Mouse (Mus musculus) naive thymus-derived CD4-positive, alpha-beta T cell, adult 2 months (primary cell): ENCODE results near the gene Clk4.

Source experiments
- DNase-seq: peaks from one replicate; pipeline ENCODE4 v3.0.0-alpha.2; 2011; ENCODE audit warnings: low read depth

The Clk4 gene

GRCm38 (mm10) chr11:51261680-51262219, at the start of gene Clk4:
TSS of gene Clk4 (plus strand) at chr11:51261730.
- no peak for DNase-seq

- DNase-seq: no peak
Observed at GRCm38 (mm10) chr11:51214021-51214420, 47.5 kb upstream of the Clk4 start.

GRCm38 (mm10) chr11:51219396-51219980, 42.0 kb upstream of the Clk4 start:
- no peak for DNase-seq

GRCm38 (mm10) chr11:51220308-51220707, 41.2 kb upstream of the Clk4 start, which contains the start of gene Gm12569:
TSS of gene Gm12569 (plus strand) at chr11:51220473.
- no peak for DNase-seq

GRCm38 (mm10) chr11:51227104-51227503, 34.4 kb upstream of the Clk4 start:
- no peak for DNase-seq

- DNase-seq: no peak
Observed at GRCm38 (mm10) chr11:51234626-51235025, 26.9 kb upstream of the Clk4 start.

- DNase-seq: peak; percentile 24
Observed at GRCm38 (mm10) chr11:51242897-51243296, 18.6 kb upstream of the Clk4 start.

- DNase-seq: no peak
Observed at GRCm38 (mm10) chr11:51257006-51257405, 4.5 kb upstream of the Clk4 start.

GRCm38 (mm10) chr11:51262342-51263285, 1.1 kb downstream of the Clk4 start, which contains the start of gene BC049762:
TSS of gene BC049762 (minus strand) at chr11:51263046.
- DNase-seq: peak; percentile 100

- no peak for DNase-seq
Observed at GRCm38 (mm10) chr11:51263286-51263831, 1.8 kb downstream of the Clk4 start.

- DNase-seq: peak; percentile 61
Observed at GRCm38 (mm10) chr11:51264352-51264751, 2.8 kb downstream of the Clk4 start.

- peak; percentile 36 for DNase-seq
Observed at GRCm38 (mm10) chr11:51265326-51265725, 3.8 kb downstream of the Clk4 start.

GRCm38 (mm10) chr11:51274418-51274817, 12.9 kb downstream of the Clk4 start:
- DNase-seq: no peak

GRCm38 (mm10) chr11:51289564-51290041, 28.1 kb downstream of the Clk4 start, which contains the start of gene Col23a1:
TSS of gene Col23a1 (plus strand) at chr11:51289920.
- DNase-seq: no peak

GRCm38 (mm10) chr11:51290066-51290955, 28.8 kb downstream of the Clk4 start:
- no peak for DNase-seq

- no peak for DNase-seq
Observed at GRCm38 (mm10) chr11:51293956-51294530, 32.5 kb downstream of the Clk4 start.

- no peak for DNase-seq
Observed at GRCm38 (mm10) chr11:51295742-51296141, 34.2 kb downstream of the Clk4 start.

GRCm38 (mm10) chr11:51298691-51299090, 37.2 kb downstream of the Clk4 start:
- DNase-seq: no peak

- DNase-seq: no peak
Observed at GRCm38 (mm10) chr11:51302396-51302795, 40.9 kb downstream of the Clk4 start.

- DNase-seq: no peak
Observed at GRCm38 (mm10) chr11:51303981-51304553, 42.5 kb downstream of the Clk4 start.
